Mouse (Mus musculus) embryonic facial prominence, embryonic 13.5 days (tissue): ENCODE data around the gene Ophn1. TPM values are rescaled to one million over a fixed set of nuclear protein-coding genes. Genes with fewer than 3 reads are reported as not detected.

Source experiments
- ATAC-seq: fragments of 200-750 bp; cut with Nextera tagmentation; 2 replicates; pipeline ENCODE4 v1.8.0; 2017; ENCODE audit warnings: low read depth; ENCODE audit not compliant: insufficient number of reproducible peaks, insufficient read depth, low FRiP score, low TSS enrichment
- H3K27ac ChIP-seq: fragments of 300-500 bp; sonication (generic); 2 replicates; pipeline ENCODE4 v1.5.1; 2015; ENCODE audit warnings: moderate library complexity, mild to moderate bottlenecking, inconsistent platforms
- H3K27me3 ChIP-seq: fragments of 300-500 bp; sonication (generic); 2 replicates; pipeline ENCODE4 v1.6.1; 2015; ENCODE audit warnings: mild to moderate bottlenecking, inconsistent platforms
- H3K36me3 ChIP-seq: fragments of 300-500 bp; sonication (generic); 2 replicates; pipeline ENCODE4 v1.6.1; 2015; ENCODE audit warnings: mild to moderate bottlenecking, inconsistent platforms
- H3K4me1 ChIP-seq: fragments of 300-500 bp; sonication (generic); 2 replicates; pipeline ENCODE4 v1.6.1; 2015; ENCODE audit warnings: inconsistent platforms
- H3K4me2 ChIP-seq: fragments of 300-500 bp; sonication (generic); 2 replicates; pipeline ENCODE4 v1.6.1; 2015; ENCODE audit warnings: moderate library complexity, mild to moderate bottlenecking, inconsistent platforms
- H3K4me3 ChIP-seq: fragments of 300-500 bp; sonication (generic); 2 replicates; pipeline ENCODE4 v1.5.1; 2015; ENCODE audit warnings: mild to moderate bottlenecking, inconsistent platforms
- H3K9ac ChIP-seq: fragments of 300-500 bp; sonication (generic); 2 replicates; pipeline ENCODE4 v1.6.1; 2015; ENCODE audit warnings: mild to moderate bottlenecking, inconsistent platforms
- H3K9me3 ChIP-seq: fragments of 300-500 bp; sonication (generic); 2 replicates; pipeline ENCODE4 v1.6.1; 2016; ENCODE audit warnings: inconsistent platforms
- WGBS: fragments of 180-500 bp; shearing (Covaris S2); methylation state at CpG from one replicate; pipeline ENCODE4 v1.1.7; 2015; ENCODE audit warnings: mixed read lengths; 5-methylcytosine and 5-hydroxymethylcytosine counted together
- polyA plus RNA-seq: library from polyadenylated mRNA; unstranded; fragments of >200 nt; fragmentation: Nextera tagmentation; extraction: Ambion mirVana; gene quantifications from 2 replicates; pipeline ENCODE4 v1.2.1, GENCODE M21; 2015

Ophn1 gene
- polyA plus RNA-seq, 1 experiment from 2014 or later = 21.1 TPM

- H3K4me1 ChIP-seq = no peaks in the 10 kb centered on the region
- H3K9me3 ChIP-seq = no peaks in the 10 kb centered on the region
- ATAC-seq = no peak
- no peak overlapping the region for H3K9ac ChIP-seq
- H3K27ac ChIP-seq = no peak overlapping the region
- H3K4me3 ChIP-seq = no peak overlapping the region
- no peaks in the 10 kb centered on the region for H3K36me3 ChIP-seq
- peaks cover 17% of the 10 kb centered on the region for H3K27me3 ChIP-seq
- no peak overlapping the region for H3K4me2 ChIP-seq
- 84% methylated on average over 6 of the region's 6 CpGs for WGBS
Measured at GRCm38 (mm10) chrX:98880314-98880713, 10.5 kb downstream of the Ophn1 start.

GRCm38 (mm10) chrX:98875144-98875543 is 15.7 kb downstream of the Ophn1 start:
- no peaks in the 10 kb centered on the region for H3K36me3 ChIP-seq
- 72% methylated on average over 6 of the region's 6 CpGs for WGBS
- no peak for ATAC-seq
- no peak overlapping the region for H3K4me2 ChIP-seq
- H3K27me3 ChIP-seq = peaks cover 10% of the 10 kb centered on the region
- no peak overlapping the region for H3K27ac ChIP-seq
- no peak overlapping the region for H3K9ac ChIP-seq
- H3K4me1 ChIP-seq = no peaks in the 10 kb centered on the region
- no peak overlapping the region for H3K4me3 ChIP-seq
- no peaks in the 10 kb centered on the region for H3K9me3 ChIP-seq

- Histone ChIP-seq H3K27ac (no peak overlapping the region), H3K4me2 (no peak overlapping the region), H3K36me3 (no peaks in the 10 kb centered on the region), H3K9ac (no peak overlapping the region), H3K4me1 (no peaks in the 10 kb centered on the region), H3K4me3 (no peak overlapping the region), H3K27me3 (peaks cover 10% of the 10 kb centered on the region), H3K9me3 (no peaks in the 10 kb centered on the region)
- WGBS = 86% methylated on average over 5 of the region's 5 CpGs
- ATAC-seq = no peak
Measured at GRCm38 (mm10) chrX:98874086-98874485, 16.7 kb downstream of the Ophn1 start.

GRCm38 (mm10) chrX:98872064-98872463 is 18.8 kb downstream of the Ophn1 start:
- no peak overlapping the region for H3K4me3 ChIP-seq
- no peaks in the 10 kb centered on the region for H3K4me1 ChIP-seq
- no peak overlapping the region for H3K4me2 ChIP-seq
- no peak for ATAC-seq
- 83% methylated on average over 1 of the region's 1 CpGs for WGBS
- H3K36me3 ChIP-seq = no peaks in the 10 kb centered on the region
- peaks cover 10% of the 10 kb centered on the region for H3K27me3 ChIP-seq
- H3K9me3 ChIP-seq = no peaks in the 10 kb centered on the region
- no peak overlapping the region for H3K9ac ChIP-seq
- no peak overlapping the region for H3K27ac ChIP-seq

GRCm38 (mm10) chrX:98870541-98870940 is 20.3 kb downstream of the Ophn1 start:
- no peak for ATAC-seq
- Histone ChIP-seq H3K4me2 (no peak overlapping the region), H3K27me3 (peaks cover 10% of the 10 kb centered on the region)

GRCm38 (mm10) chrX:98869735-98870134 is 21.1 kb downstream of the Ophn1 start:
- Histone ChIP-seq H3K4me2 (no peak overlapping the region), H3K36me3 (no peaks in the 10 kb centered on the region), H3K9me3 (no peaks in the 10 kb centered on the region), H3K9ac (no peak overlapping the region), H3K4me3 (no peak overlapping the region), H3K27ac (no peak overlapping the region), H3K4me1 (no peaks in the 10 kb centered on the region), H3K27me3 (peaks cover 7% of the 10 kb centered on the region)
- no peak for ATAC-seq
- WGBS = 73% methylated on average over 2 of the region's 2 CpGs

More at GRCm38 (mm10) chrX:98870541-98870940, 20.3 kb downstream of the Ophn1 start:
- H3K4me1 ChIP-seq = no peaks in the 10 kb centered on the region
- H3K9me3 ChIP-seq = no peaks in the 10 kb centered on the region
- WGBS = 90% methylated on average over 1 of the region's 1 CpGs
- no peak overlapping the region for H3K9ac ChIP-seq
- no peak overlapping the region for H3K4me3 ChIP-seq
- H3K36me3 ChIP-seq = no peaks in the 10 kb centered on the region
- no peak overlapping the region for H3K27ac ChIP-seq

- no peak for ATAC-seq
- Histone ChIP-seq H3K4me1 (no peaks in the 10 kb centered on the region), H3K9me3 (no peaks in the 10 kb centered on the region), H3K36me3 (no peaks in the 10 kb centered on the region), H3K4me3 (no peak overlapping the region), H3K9ac (no peak overlapping the region), H3K27ac (no peak overlapping the region), H3K27me3 (peaks cover 4% of the 10 kb centered on the region), H3K4me2 (no peak overlapping the region)
- WGBS = 80% methylated on average over 5 of the region's 5 CpGs
Measured at GRCm38 (mm10) chrX:98869165-98869564, 21.7 kb downstream of the Ophn1 start.

- no peaks in the 10 kb centered on the region for H3K4me1 ChIP-seq
- H3K4me3 ChIP-seq = no peak overlapping the region
- no peaks in the 10 kb centered on the region for H3K36me3 ChIP-seq
- H3K4me2 ChIP-seq = no peak overlapping the region
- 60% methylated on average over 5 of the region's 5 CpGs for WGBS
- no peaks in the 10 kb centered on the region for H3K9me3 ChIP-seq
- no peak for ATAC-seq
- no peak overlapping the region for H3K27ac ChIP-seq
- H3K27me3 ChIP-seq = peaks cover 18% of the 10 kb centered on the region; the same call in 1 of the 2 replicates
- no peak overlapping the region for H3K9ac ChIP-seq
Measured at GRCm38 (mm10) chrX:98860167-98860566, 30.7 kb downstream of the Ophn1 start.

- H3K36me3 ChIP-seq = no peaks in the 10 kb centered on the region
- H3K4me2 ChIP-seq = no peak overlapping the region
- H3K27me3 ChIP-seq = peaks cover 10% of the 10 kb centered on the region; the same call in 1 of the 2 replicates
- no peaks in the 10 kb centered on the region for H3K4me1 ChIP-seq
- no peak overlapping the region for H3K4me3 ChIP-seq
- no peak for ATAC-seq
- WGBS = 78% methylated on average over 2 of the region's 2 CpGs
- no peak overlapping the region for H3K9ac ChIP-seq
- H3K9me3 ChIP-seq = no peaks in the 10 kb centered on the region
- no peak overlapping the region for H3K27ac ChIP-seq
Measured at GRCm38 (mm10) chrX:98856046-98856445, 34.8 kb downstream of the Ophn1 start.

GRCm38 (mm10) chrX:98850869-98851268 is 40.0 kb downstream of the Ophn1 start:
- no peaks in the 10 kb centered on the region for H3K4me1 ChIP-seq
- ATAC-seq = no peak
- no peak overlapping the region for H3K9ac ChIP-seq
- H3K9me3 ChIP-seq = no peaks in the 10 kb centered on the region
- H3K27me3 ChIP-seq = peaks cover 21% of the 10 kb centered on the region
- no peak overlapping the region for H3K27ac ChIP-seq
- no peaks in the 10 kb centered on the region for H3K36me3 ChIP-seq
- 78% methylated on average over 6 of the region's 6 CpGs for WGBS
- no peak overlapping the region for H3K4me2 ChIP-seq
- H3K4me3 ChIP-seq = no peak overlapping the region

- no peak overlapping the region for H3K4me3 ChIP-seq
- 61% methylated on average over 2 of the region's 2 CpGs for WGBS
- H3K36me3 ChIP-seq = no peaks in the 10 kb centered on the region
- H3K9me3 ChIP-seq = no peaks in the 10 kb centered on the region
- no peak overlapping the region for H3K27ac ChIP-seq
- H3K9ac ChIP-seq = no peak overlapping the region
- peaks cover 14% of the 10 kb centered on the region for H3K27me3 ChIP-seq
- no peak overlapping the region for H3K4me2 ChIP-seq
- H3K4me1 ChIP-seq = no peaks in the 10 kb centered on the region
- ATAC-seq = no peak
Measured at GRCm38 (mm10) chrX:98841606-98842005, 49.2 kb downstream of the Ophn1 start.

- H3K9ac ChIP-seq = no peak overlapping the region
- H3K4me3 ChIP-seq = no peak overlapping the region
- H3K4me1 ChIP-seq = no peaks in the 10 kb centered on the region
- 78% methylated on average over 1 of the region's 1 CpGs for WGBS
- no peaks in the 10 kb centered on the region for H3K9me3 ChIP-seq
- peaks cover 13% of the 10 kb centered on the region for H3K27me3 ChIP-seq
- no peak for ATAC-seq
- H3K4me2 ChIP-seq = no peak overlapping the region
- H3K36me3 ChIP-seq = no peaks in the 10 kb centered on the region
- no peak overlapping the region for H3K27ac ChIP-seq
Measured at GRCm38 (mm10) chrX:98835989-98836388, 54.8 kb downstream of the Ophn1 start.

GRCm38 (mm10) chrX:98803813-98804212 is 87.0 kb downstream of the Ophn1 start:
- Histone ChIP-seq H3K4me1 (no peaks in the 10 kb centered on the region), H3K4me3 (no peak overlapping the region), H3K4me2 (no peak overlapping the region), H3K27me3 (no peaks in the 10 kb centered on the region), H3K9ac (no peak overlapping the region), H3K36me3 (no peaks in the 10 kb centered on the region), H3K27ac (no peak overlapping the region), H3K9me3 (no peaks in the 10 kb centered on the region)
- ATAC-seq = no peak
